Mouse (Mus musculus) embryo, embryonic 11 days (tissue): ENCODE results near the gene Pax7.

ENCODE experiments used
- DNase-seq: peaks from one replicate; pipeline ENCODE4 v3.0.0-alpha.2; 2015

The Pax7 gene

GRCm38 (mm10) chr4:139833036-139833634 is at the start of gene Pax7:
Pax7 (minus strand) TSS chr4:139833528.
- DNase-seq = peak; percentile 79

DNA sequence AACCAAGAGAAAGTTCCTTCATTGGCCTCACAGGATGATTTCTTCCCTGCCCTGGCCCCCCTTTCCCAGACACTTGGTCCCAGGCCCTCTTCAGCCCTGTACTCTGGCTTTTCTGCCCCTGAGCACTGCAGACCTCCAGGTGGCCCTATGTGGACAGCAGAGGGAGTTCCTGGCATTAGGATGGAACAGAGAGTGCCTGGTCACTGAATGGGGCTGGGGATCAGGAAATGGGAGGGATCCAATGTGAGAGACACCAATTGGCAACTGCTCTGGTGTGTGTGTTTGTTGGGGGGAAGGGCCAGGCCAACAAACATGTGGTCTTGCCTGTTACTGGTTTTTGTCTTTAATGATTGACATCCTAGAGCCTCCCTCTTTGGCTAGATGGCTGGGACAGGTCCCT is 48.5 kb upstream of the Pax7 start:
- DNase-seq = no peak

DNA sequence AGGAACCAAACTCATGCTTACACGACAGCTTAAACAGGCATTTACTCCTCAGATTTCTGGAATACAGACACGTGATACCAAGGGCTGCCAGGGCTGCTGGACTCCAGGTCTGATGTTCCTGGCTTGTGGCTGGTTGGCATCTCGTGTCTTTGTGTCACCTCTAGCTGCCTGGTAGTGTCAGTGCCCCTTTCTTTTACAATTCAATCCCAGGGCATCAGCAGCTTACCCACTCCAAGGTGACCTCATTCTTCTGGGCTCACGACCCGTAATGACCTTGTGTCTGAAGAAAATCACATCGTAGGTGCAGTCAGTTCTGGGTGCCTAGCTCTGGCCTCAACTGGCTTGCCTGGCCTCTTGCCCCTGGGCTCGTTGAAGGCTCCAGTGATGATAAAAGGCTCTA is 46.0 kb upstream of the Pax7 start:
- no peak for DNase-seq

GRCm38 (mm10) chr4:139878443-139878842 is 45.1 kb upstream of the Pax7 start:
- peak; percentile 31 for DNase-seq

DNA sequence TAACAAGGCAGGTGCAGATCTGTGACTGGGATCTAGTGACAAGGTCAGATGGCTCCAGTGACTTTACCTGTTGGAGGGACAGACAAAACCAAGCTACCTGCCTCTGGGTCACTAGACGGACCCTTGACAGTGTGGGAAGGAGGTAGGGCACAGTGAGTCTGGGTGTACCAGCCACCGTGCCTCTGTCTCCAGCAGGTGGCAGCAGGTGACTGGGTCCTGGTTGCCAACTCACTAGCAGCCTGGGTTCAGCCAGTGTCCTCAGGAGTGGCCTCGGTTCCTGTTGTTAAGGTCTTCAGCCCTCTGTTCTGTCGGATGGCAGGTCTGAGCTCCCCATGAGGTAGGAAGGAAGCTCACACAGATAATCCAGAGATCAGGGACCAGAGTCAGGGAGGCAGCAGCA is 43.9 kb upstream of the Pax7 start:
- peak; percentile 85 for DNase-seq

- DNase-seq = peak; percentile 83
These were observed 39.3 kb upstream of the Pax7 start for GRCm38 (mm10) chr4:139872595-139872994.

DNA sequence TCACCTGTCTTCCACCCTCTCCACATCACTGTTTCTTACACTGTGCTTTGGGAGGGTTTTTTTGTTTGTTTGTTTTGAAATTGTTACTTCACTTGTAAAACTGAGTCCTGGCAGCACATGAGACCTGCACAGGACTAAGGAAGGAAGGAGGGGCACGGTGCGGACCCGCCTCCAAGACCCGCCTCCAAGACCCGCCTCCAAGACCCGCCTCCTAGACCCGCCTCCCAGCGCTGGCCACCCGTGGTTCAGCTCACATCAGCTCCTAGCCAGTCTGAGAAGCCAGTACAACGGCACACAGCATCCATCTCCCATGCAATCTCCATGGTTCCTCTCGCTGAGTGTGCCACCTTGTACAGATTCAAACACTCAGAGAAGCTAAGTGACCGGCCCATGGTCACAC is 38.4 kb upstream of the Pax7 start:
- DNase-seq = peak; percentile 39

DNA sequence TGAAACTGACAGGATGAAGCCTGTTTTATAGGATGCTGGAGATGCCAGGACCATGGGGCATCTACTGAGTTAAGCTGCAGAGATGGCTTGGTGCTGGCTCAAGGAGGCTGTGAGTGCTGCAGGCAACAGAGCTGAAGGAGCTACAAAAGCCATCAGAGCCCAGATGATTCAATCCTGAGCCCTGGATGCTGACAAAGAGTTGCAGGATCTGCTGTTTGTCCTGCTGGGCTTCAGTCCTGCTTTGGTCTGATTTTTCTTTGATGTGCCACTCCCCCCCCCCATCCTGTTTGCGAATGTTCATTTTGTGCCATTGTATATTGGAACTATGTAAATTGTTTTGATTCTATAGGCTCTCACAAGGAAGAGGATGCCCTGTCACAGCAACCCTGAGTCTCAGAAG is 29.9 kb upstream of the Pax7 start:
- no peak for DNase-seq

DNA sequence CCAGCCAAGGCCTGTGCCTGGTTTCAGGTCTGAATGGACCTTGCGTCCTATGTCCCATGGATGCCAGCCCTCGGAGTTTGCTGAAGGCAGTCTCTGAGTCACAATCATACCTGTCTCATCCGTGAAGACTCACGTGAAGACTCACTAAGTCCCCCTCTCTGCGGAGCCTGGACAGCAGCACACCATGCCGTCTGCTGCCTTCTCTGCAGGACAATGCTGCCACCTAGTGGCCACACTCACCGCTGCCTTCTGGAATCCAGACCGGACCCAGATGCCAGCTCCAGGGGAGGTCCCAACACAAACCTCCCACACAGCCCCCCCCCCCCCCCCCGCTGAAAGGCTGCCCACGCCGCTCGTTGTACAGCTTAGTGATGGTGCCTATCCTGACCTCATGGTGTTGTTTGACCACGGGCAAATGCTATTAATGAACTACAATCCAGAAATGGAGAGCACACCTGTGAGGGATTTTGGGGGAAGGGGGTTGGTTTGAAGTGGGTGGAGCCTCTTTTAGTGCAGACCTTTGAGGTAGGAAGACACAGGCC is 25.4 kb upstream of the Pax7 start:
- DNase-seq = peak; percentile 89

DNA sequence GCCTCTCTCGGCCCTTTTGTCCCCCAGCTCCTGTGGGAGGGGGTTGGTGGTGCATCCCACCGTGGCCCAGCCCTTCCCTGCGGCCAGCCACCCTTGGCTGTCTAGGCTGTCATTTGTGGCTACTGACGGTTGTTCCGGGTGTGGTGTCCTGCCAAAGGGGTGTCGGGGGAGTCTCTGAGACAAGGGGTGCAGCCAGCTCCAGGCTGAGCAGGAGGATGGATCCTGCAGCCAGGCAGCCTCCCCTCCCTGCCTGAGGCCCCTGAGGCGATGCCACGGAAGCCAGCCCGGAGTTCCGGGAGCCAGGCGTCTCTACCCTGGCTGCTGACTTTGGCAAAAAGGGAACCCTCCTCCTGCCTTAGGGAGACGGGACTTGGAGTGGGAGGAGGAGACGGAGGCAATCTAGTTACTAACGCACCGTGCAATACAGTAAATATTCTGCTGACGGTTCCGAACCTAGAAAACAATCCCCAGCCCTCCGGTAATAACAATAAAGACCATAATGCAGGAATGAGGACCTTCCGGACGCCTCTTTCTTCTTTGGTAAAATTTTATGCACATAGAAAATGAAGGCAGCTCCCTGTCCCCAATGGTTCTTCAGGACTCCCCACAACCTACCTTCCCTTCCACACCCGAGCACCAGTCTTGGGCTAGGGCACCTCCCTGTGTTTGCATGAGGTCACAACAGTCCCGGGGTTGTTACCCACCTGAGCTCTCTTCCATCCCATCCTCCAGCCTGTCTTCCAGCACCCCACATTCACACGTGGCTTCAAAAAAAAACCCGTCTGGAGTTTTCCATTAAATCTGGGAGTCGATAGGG is 19.1 kb upstream of the Pax7 start:
- peak; percentile 57 for DNase-seq

DNA sequence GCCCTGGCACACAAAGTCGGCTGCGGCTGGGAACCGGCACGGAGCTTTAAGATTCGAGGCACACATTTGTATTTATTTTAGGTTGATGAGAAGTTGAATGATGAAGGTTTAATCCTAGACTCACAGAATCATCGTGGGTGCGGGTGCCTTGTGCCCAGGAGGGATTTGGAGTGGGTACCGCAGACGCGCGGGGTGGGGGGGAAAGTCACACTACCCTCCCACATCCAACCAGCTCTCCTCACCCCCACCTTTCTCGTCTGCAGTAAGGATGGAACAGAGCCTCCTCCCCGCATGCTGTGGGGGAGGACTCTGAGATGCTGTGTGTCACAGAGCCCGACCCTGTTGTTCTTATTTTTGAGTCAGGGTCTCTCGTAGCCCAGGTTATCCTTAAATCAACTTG is 18.1 kb upstream of the Pax7 start:
- DNase-seq = no peak

- DNase-seq = no peak
These were observed 17.3 kb upstream of the Pax7 start for GRCm38 (mm10) chr4:139850547-139851170.

- DNase-seq = no peak
These were observed 10.1 kb upstream of the Pax7 start for GRCm38 (mm10) chr4:139843456-139843855.

GRCm38 (mm10) chr4:139842919-139843318 is 9.6 kb upstream of the Pax7 start:
- DNase-seq = no peak

- no peak for DNase-seq
These were observed 7.7 kb upstream of the Pax7 start for GRCm38 (mm10) chr4:139840939-139841500.

- DNase-seq = no peak
These were observed 7.1 kb upstream of the Pax7 start for GRCm38 (mm10) chr4:139840442-139840841.

DNA sequence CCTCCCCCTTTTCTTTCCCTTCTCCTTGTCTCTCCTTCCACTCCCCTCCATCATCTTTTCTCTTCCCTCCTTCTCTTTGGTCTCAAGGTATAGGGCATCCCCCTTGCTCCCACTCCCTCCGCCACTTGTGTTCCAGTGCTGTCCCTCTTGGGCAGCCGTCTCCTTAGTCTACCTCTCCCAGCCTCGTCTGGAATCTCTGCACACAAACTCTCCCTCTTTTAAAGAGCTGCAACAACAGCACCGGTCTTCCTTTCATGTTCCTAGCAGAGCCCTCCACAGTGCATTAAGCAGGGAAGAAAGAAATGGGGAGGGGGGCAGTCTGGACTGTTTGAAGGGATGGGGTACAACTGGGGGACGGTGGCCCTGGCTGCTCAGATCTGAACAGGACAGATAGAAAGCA is 3.4 kb upstream of the Pax7 start:
- DNase-seq = no peak

DNA sequence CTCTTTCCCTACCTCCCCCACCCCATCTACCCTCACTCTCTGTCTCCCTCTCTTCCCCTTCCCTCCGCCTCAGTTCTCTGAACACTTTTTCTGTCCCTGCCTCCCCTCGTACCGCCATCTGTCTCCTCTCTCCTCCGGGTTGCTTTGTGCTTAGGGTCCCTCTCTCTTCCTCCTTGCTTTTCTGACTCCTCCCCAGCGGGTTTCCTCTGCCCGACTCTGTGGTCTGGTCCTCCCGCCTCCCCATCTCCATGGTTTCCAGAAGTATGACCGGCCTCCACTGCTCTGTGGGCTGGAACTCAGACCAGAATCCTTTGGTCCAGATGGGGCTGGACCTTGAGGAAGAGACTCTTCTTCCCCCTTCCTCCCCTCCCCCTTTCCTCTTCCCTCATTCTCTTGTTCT is 2.9 kb upstream of the Pax7 start:
- DNase-seq = no peak

GRCm38 (mm10) chr4:139833817-139834401 is 581 bp upstream of the Pax7 start:
- DNase-seq = no peak

GRCm38 (mm10) chr4:139832281-139833035 is 870 bp downstream of the Pax7 start:
- DNase-seq = no peak

DNA sequence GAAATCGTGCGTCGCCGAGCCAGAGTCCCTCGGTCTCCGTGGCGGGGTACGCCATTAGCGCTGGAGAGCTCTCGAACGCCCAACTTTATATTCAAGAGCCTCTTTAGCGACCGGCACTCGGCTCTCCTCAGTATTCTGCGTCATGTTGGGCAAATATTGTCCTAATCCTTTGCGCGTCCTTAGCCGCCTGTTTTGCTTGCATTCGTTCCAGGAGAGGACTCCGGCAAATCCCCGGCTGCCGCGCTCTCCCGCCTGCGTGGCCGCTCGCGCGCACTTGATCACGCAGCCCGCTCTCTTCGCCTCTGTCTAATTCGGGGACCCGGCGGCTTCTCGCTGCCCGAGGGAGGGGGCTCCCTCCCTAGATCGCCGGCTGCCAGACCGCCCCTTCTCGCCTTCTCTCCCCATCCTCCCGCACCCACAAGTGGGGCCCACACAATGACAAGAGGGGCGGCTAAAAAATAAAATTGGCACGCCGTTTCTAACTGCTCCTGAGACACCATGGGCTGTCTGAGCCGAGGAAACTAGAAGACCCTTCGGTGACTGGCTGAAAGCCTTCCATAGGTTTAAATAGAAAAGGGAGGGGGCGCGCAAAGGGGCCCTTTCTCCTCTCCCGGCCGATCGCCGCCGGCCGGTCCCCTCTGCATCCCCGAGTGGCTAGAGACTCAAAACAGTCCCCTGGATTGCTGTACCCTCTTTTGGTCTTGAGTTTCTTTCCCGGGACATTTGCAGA is 1.7 kb downstream of the Pax7 start:
- no peak for DNase-seq
